17 mouse cellular contexts compared by ENCODE assay signal in the genomic region with DNA sequence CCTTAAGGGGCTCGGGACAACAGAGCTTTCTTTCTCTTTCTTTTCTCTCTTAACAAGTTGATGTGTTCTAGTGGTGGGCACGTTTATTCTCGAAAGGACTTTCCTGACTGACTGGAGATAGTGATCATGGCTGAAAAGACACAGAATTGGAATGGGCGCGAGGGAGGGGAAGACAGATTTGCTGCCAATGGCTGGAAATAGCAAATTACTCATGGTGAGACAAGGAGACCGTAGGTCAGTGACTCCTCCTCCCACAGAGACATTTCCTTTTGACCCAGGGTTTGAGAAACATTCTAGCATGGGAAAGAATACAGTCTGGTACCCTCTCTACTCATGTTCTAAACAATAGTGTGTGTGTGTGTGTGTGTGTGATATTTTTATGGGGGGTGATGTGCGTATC. TPM values are rescaled to one million over a fixed set of nuclear protein-coding genes. Genes with fewer than 3 reads are reported as not detected.
DNase-seq lines count a peak whose midpoint lies in the region; ATAC-seq lines count a peak whose summit lies in the region.
"Had no signal": no experiment of that assay in that cellular context is flagged by ENCODE, and none has a peak within 500 bp of the region (broad histone marks: within the 10 kb centered on the region; RNA-seq: fewer than 3 reads in every experiment).

No protein-coding gene starts in this region.

- no peak for DNase-seq in heart, embryonic 10.5 days (ENCODE audit: low spot score)
- peak; percentile 22 for DNase-seq in kidney, postnatal 14 days
- DNase-seq in kidney, adult 18-20 months = no peak
- DNase-seq in 416B (ENCODE audit: low read depth) = peak; percentile 45
- DNase-seq in adipocyte (ENCODE audit: low spot score) = peak; percentile 52
- no peak for DNase-seq in embryo, embryonic 10 days (ENCODE audit: low spot score)
- no peak for DNase-seq in right cerebral cortex, postnatal 36 days (ENCODE audit: low spot score in 2 of 2)
- DNase-seq: cerebellum, adult 11-12 months; spleen, adult 18-20 months had no signal

- peaks cover 3 to 7% of the 10 kb centered on the region in 2 experiments for H3K4me1 ChIP-seq in heart, embryonic 14.5 days (ENCODE audit: control insufficient read depth in 2 of 2, insufficient read depth in 2 of 2, low read length in 2 of 2)
- peaks cover 10% of the 10 kb centered on the region for H3K4me1 ChIP-seq in heart, embryonic 10.5 days
- H3K4me1 ChIP-seq: forebrain, embryonic 12.5 days; hindbrain, embryonic 15.5 days; stomach, embryonic 15.5 days had no signal

- no peaks in the 10 kb centered on the region for H3K27me3 ChIP-seq in heart, embryonic 14.5 days (ENCODE audit: control insufficient read depth, insufficient read depth, low read length)
- H3K27me3 ChIP-seq in heart, embryonic 10.5 days (ENCODE audit: insufficient read depth, poor library complexity, severe bottlenecking) = no peaks in the 10 kb centered on the region
- H3K27me3 ChIP-seq: forebrain, embryonic 12.5 days; hindbrain, embryonic 15.5 days; kidney, embryonic 15.5 days; limb, embryonic 12.5 days; lung, embryonic 15.5 days; Patski; stomach, embryonic 15.5 days had no signal

- 0 out of 4 replicates have a peak overlapping the region, but pooled peaks of 1 of the 2 experiments have one; percentile 41 for H3K27ac ChIP-seq in heart, embryonic 14.5 days (replicated peaks in 1 of 2; ENCODE audit: control insufficient read depth in 1 of 2, insufficient read depth in 1 of 2, low read depth in 2 of 2, low read length in 2 of 2)
- H3K27ac ChIP-seq in heart, embryonic 10.5 days = no peak overlapping the region
- H3K27ac ChIP-seq: forebrain, embryonic 12.5 days; hindbrain, embryonic 15.5 days; limb, embryonic 12.5 days; lung, embryonic 15.5 days; stomach, embryonic 15.5 days had no signal

- H3K4me2 ChIP-seq in heart, embryonic 14.5 days (ENCODE audit: low read length) = peak overlapping the region; percentile 25; the same call in 1 of the 2 replicates
- H3K4me2 ChIP-seq: forebrain, embryonic 12.5 days; hindbrain, embryonic 15.5 days; kidney, embryonic 15.5 days; limb, embryonic 12.5 days; lung, embryonic 15.5 days; stomach, embryonic 15.5 days had no signal

- no peak for ATAC-seq in heart, embryonic 14.5 days (ENCODE audit: insufficient number of reproducible peaks, insufficient read depth, low FRiP score, low read depth)
- ATAC-seq: Patski had no signal

- H3K36me3 ChIP-seq in heart, embryonic 14.5 days (ENCODE audit: control insufficient read depth, insufficient read depth, low read length) = no peaks in the 10 kb centered on the region
- H3K36me3 ChIP-seq in heart, embryonic 10.5 days = no peaks in the 10 kb centered on the region
- H3K36me3 ChIP-seq: forebrain, embryonic 12.5 days; hindbrain, embryonic 15.5 days; kidney, embryonic 15.5 days; limb, embryonic 12.5 days; lung, embryonic 15.5 days; stomach, embryonic 15.5 days had no signal

- H3K9ac ChIP-seq in heart, embryonic 14.5 days (ENCODE audit: low read length) = no peak overlapping the region
- H3K9ac ChIP-seq: forebrain, embryonic 12.5 days; hindbrain, embryonic 15.5 days; kidney, embryonic 15.5 days; limb, embryonic 12.5 days; lung, embryonic 15.5 days; stomach, embryonic 15.5 days had no signal

- 42% methylated on average over 7 of the region's 7 CpGs for WGBS in heart, embryonic 14.5 days
- 47% methylated on average over 7 of the region's 7 CpGs for WGBS in heart, embryonic 10.5 days

- no peak overlapping the region for H3K4me3 ChIP-seq in heart, embryonic 14.5 days (ENCODE audit: control insufficient read depth in 1 of 2, insufficient read depth in 1 of 2, low read depth in 1 of 2, low read length in 2 of 2)
- H3K4me3 ChIP-seq in heart, embryonic 10.5 days = no peak overlapping the region
- H3K4me3 ChIP-seq: forebrain, embryonic 12.5 days; hindbrain, embryonic 15.5 days; kidney, embryonic 15.5 days; limb, embryonic 12.5 days; lung, embryonic 15.5 days; stomach, embryonic 15.5 days had no signal

- H3K9me3 ChIP-seq in heart, embryonic 14.5 days (ENCODE audit: control insufficient read depth, low read length) = no peaks in the 10 kb centered on the region
- no peaks in the 10 kb centered on the region for H3K9me3 ChIP-seq in heart, embryonic 10.5 days
- H3K9me3 ChIP-seq: forebrain, embryonic 12.5 days; hindbrain, embryonic 15.5 days; kidney, embryonic 15.5 days; limb, embryonic 12.5 days; lung, embryonic 15.5 days; stomach, embryonic 15.5 days had no signal

RNA-seq across cellular contexts. Expression of a gene that starts 46.6 kb away (rescaled TPM):
- polyA plus RNA-seq in heart, embryonic 14.5 days (2014; fragmentation: Nextera tagmentation; extraction: Ambion mirVana) = 44.4 and 48.2 TPM in 2 replicates
- polyA plus RNA-seq in heart, embryonic 10.5 days (2016; fragmentation: Nextera tagmentation; extraction: Ambion mirVana) = 59.5 and 64.1 TPM in 2 replicates

Comparison
In these comparisons a context has a peak if more than half of its experiments do, and no peak if none do; other contexts are left out.
1. DNase-seq: peak in kidney, postnatal 14 days (single experiment), 416B (single experiment) and adipocyte (single experiment); none in heart, embryonic 10.5 days (single experiment), kidney, adult 18-20 months (single experiment), embryo, embryonic 10 days (single experiment) and right cerebral cortex, postnatal 36 days (0 of 2).